Mouse (Mus musculus) central nervous system, embryonic 18 days (tissue): ENCODE data around the gene Anxa6. TPM values are rescaled to one million over a fixed set of nuclear protein-coding genes. Genes with fewer than 3 reads are reported as not detected.

Experiments
- polyA plus RNA-seq: library from polyadenylated mRNA; depleted of rRNA; stranded (reverse); fragments of >200 nt; gene quantifications from 2 replicates; pipeline ENCODE4 v1.2.3, GENCODE M21; 2012; rRNA removed

Anxa6 gene
- 44.2 and 55.6 TPM in 2 replicates for polyA plus RNA-seq

DNA sequence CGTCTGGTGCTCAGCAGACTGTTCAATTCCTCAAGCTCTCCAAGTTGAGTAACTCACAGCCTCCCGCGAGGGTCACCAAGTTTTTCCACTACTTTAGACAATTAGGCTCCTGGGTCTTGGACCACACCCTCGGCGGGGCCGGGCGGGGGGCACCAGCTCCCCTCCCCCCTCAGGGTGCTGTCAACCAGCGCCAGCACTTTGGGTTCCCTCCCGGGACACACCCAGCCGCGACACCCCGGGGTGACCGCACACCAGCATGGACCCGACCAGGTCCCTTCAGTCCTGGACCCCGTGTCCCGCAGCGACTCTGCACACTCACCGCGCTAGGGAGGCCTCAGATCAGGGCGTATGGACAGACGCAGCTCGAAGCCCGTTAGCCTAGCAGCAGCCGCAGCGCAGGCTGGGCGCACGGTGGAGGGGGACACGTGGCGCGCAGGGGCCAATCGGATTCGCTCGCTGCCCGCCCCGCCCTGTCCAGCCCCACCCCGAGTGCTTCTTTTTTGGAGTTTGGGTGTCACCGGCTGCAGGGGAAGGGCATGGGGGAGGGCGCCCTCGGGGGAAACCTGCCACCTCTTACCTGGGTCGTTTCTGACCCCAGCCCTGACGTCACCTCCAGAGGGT is at the start of gene Anxa6:
Gene Anxa6 (minus strand): TSS at position 406 of the 621 bp plus-strand sequence.

DNA sequence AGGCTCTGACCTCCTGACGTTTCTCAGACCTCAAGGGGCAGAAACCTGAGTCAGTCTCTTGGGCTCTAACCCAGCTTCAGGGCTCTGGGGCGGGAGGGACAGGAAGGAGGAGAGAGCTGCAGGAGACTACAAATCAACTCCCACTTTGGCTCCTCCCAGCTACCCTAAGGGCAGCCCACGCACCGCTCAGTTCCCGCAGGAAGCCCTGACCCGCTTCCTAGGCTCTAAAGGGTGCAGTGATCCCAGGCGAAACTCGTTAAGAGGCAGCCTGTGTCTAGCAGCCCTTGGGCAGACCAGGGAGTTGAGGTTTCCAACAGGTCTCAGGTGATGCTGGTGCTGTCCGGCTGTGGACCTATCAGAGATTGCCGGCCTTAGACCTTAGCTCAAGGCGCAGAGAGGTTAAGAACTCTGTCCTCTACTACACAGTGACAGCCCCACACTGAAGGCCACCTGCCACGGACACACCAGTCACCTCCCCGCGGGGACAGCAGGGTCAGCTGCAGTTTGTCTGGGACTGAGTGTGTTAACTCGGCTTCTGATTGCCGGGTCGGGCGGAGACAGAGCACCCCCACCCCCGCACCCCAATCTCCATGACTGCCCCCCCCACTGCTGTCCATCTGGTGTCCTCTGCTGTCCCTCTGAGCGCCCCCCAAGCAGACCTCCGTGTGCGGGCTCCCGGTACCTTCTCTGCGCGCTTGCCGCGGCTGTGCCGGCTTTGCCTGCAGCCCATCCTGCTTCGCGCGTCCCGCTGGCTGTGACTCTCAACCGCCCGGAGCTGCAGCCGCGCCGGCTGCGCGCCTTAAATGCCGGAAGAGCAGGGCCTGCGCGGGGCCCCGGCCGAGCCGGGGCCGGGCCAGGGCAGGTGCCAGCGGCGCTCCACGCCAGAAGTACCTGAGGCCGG is 44.3 kb upstream of the Anxa6 start, which contains the start of gene Ccdc69:
Gene Ccdc69 (minus strand): TSS at position 801 of the 901 bp plus-strand sequence.

DNA sequence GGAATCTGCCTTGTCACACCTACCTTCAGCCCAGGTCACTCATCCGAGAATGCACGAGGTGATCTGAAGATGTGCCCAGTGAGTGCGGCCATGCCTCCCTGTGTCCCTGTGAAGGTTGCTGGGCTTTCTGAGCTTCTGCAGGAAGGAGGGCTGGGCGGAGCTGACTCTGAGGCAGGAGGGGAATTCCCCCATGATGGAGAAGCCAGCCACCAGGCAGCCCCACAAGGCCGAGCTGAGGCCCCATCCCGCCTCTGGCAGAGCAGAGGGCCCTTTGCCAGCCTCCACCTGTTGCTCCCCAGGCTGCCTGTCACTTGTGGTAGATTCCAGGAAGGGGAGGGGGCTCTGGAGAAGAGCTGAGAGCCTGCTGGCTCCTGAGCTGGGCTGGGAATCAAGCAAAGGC is 70.4 kb downstream of the Anxa6 start, which contains the start of gene Tnip1:
Gene Tnip1 (minus strand): TSS at position 108 of the 400 bp plus-strand sequence.

Other genes with a start within 250 kb of the Anxa6 start
- gene Cdc42se2, start 245.8 kb downstream of the Anxa6 start, polyA plus RNA-seq = 101 and 102 TPM in 2 replicates
- gene Lyrm7, start 172.5 kb downstream of the Anxa6 start, polyA plus RNA-seq = 11.4 and 13.0 TPM in 2 replicates
- gene Hint1, start 167.1 kb downstream of the Anxa6 start, polyA plus RNA-seq = 836 and 975 TPM in 2 replicates
- gene Gpx3, start 131.0 kb downstream of the Anxa6 start, polyA plus RNA-seq = 11.4 and 14.7 TPM in 2 replicates
- 11.8 and 12.5 TPM in 2 replicates for gene Tnip1, start 70.5 kb downstream of the Anxa6 start, polyA plus RNA-seq
- gene Ccdc69, start 44.7 kb upstream of the Anxa6 start, polyA plus RNA-seq = 0.35 and 0.55 TPM in 2 replicates
- 15.8 and 17.6 TPM in 2 replicates for gene Gm2a, start 64.7 kb upstream of the Anxa6 start, polyA plus RNA-seq
- gene Slc36a3, start 118.3 kb upstream of the Anxa6 start, polyA plus RNA-seq = not detected in 2 replicates
- 0.18 and 1.3 TPM in 2 replicates for gene Slc36a2, start 151.6 kb upstream of the Anxa6 start, polyA plus RNA-seq
- gene Slc36a1, start 170.9 kb upstream of the Anxa6 start, polyA plus RNA-seq = 15.7 and 16.5 TPM in 2 replicates